In the genomic region with DNA sequence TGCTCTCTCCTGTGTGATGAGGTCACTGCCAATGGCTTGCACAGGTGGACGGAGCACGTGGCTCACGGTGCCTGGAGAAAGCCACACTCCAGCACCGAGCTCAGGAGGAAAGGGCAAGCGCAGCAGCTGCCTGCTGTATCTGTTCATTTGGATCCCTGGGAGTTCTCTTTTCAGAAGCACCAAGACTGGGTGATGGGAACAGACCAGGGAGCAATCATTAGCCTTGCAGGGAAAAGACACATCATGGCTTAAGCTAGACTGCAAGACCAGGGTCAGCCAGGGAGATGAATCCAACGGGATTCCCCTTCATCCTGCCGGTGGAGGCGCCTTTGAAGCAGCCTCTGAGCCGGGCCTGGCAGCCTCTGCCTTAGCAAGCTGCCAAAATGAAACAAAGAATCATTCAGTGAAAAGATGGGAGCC, we compare ENCODE assay signal across 8 mouse cellular contexts. TPM values are rescaled to one million over a fixed set of nuclear protein-coding genes. Genes with fewer than 3 reads are reported as not detected.
DNase-seq lines count a peak whose midpoint lies in the region; ATAC-seq and TF ChIP-seq lines count a peak whose summit lies in the region.

No protein-coding gene starts in this region.

- peak overlapping the region; percentile 64; the same call in 1 of the 2 replicates for H3K27ac ChIP-seq in limb, embryonic 10.5 days
- no peak overlapping the region for H3K27ac ChIP-seq in liver, postnatal 0 days (ENCODE audit: low read depth)

- peak; percentile 31 for DNase-seq in left cerebral cortex, adult 11 months (ENCODE audit: low spot score)
- no peak for DNase-seq in left cerebral cortex, postnatal 36 days (ENCODE audit: low spot score in 2 of 2)
- DNase-seq in cerebellum, postnatal 10 days = peak; percentile 88 to 90
- DNase-seq in frontal cortex, postnatal 14 days (ENCODE audit: low spot score in 2 of 2) = peak; percentile 51 to 55
- DNase-seq in limb, embryonic 10.5 days (ENCODE audit: low spot score) = no peak
- peak; percentile 50 for DNase-seq in right cerebral cortex, postnatal 25 days
- no peak for DNase-seq in liver, postnatal 0 days
- DNase-seq in spleen, postnatal 10 days (ENCODE audit: low spot score in 2 of 2) = no peak

- ATAC-seq in liver, postnatal 0 days = no peak

- no peak overlapping the region for H3K9ac ChIP-seq in liver, postnatal 0 days (replicated peaks)

- no peaks in the 10 kb centered on the region for H3K27me3 ChIP-seq in limb, embryonic 10.5 days (ENCODE audit: low read depth, poor library complexity, severe bottlenecking)
- no peaks in the 10 kb centered on the region for H3K27me3 ChIP-seq in liver, postnatal 0 days (ENCODE audit: insufficient read depth, low read length)

- no peaks in the 10 kb centered on the region for H3K36me3 ChIP-seq in limb, embryonic 10.5 days
- no peaks in the 10 kb centered on the region for H3K36me3 ChIP-seq in liver, postnatal 0 days (replicated peaks; ENCODE audit: insufficient read depth, low read length)

- no peak overlapping the region for H3K4me3 ChIP-seq in limb, embryonic 10.5 days
- no peak overlapping the region for H3K4me3 ChIP-seq in liver, postnatal 0 days (ENCODE audit: low read depth, low read length)

- WGBS in limb, embryonic 10.5 days = 49% methylated on average over 9 of the region's 9 CpGs
- 41% methylated on average over 9 of the region's 9 CpGs for WGBS in liver, postnatal 0 days (ENCODE audit: insufficient replicate concordance)

- no peak for TF ChIP-seq CTCF in liver, postnatal 0 days (IDR thresholded peaks at IDR 0.05; ENCODE audit: low read depth)

- no peak overlapping the region for H3K4me2 ChIP-seq in liver, postnatal 0 days (ENCODE audit: low read depth, low read length)

- TF ChIP-seq EP300 in liver, postnatal 0 days (IDR thresholded peaks at IDR 0.05; ENCODE audit: low read depth) = no peak

- no peaks in the 10 kb centered on the region for H3K9me3 ChIP-seq in limb, embryonic 10.5 days (replicated peaks)
- no peaks in the 10 kb centered on the region for H3K9me3 ChIP-seq in liver, postnatal 0 days (ENCODE audit: low read length)

- peaks cover 18% of the 10 kb centered on the region for H3K4me1 ChIP-seq in limb, embryonic 10.5 days
- H3K4me1 ChIP-seq in liver, postnatal 0 days (ENCODE audit: insufficient read depth) = no peaks in the 10 kb centered on the region

- intact Hi-C loops in left cerebral cortex, postnatal 36 days (cut with DNase I) = no loop called here

RNA-seq across cellular contexts. Expression of a gene that starts 7.3 kb away (rescaled TPM):
- total RNA-seq in left cerebral cortex, postnatal 36 days (2021) = 1 to 10 TPM in 1 of 2 experiments, under 1 TPM in 1; 0.82 to 1.3 TPM
- polyA plus RNA-seq in limb, embryonic 10.5 days (2016; fragmentation: Nextera tagmentation; extraction: Ambion mirVana) = 0.64 and 0.89 TPM in 2 replicates
- polyA plus RNA-seq in liver, postnatal 0 days (2015; fragmentation: Nextera tagmentation; extraction: Ambion mirVana) = not detected in 2 replicates

RNA-seq across cellular contexts. Expression of a gene that starts 23.5 kb away (rescaled TPM):
- total RNA-seq in left cerebral cortex, postnatal 36 days (2021) = under 1 TPM in 1 of 2 experiments, not detected in 1; 0.18 TPM
- polyA plus RNA-seq in limb, embryonic 10.5 days (2016; fragmentation: Nextera tagmentation; extraction: Ambion mirVana) = 0.11 and 0.16 TPM in 2 replicates
- polyA plus RNA-seq in liver, postnatal 0 days (2015; fragmentation: Nextera tagmentation; extraction: Ambion mirVana) = 0.12 TPM in 1 of 2 replicates, not detected in the other

Comparison
In these comparisons a context has a peak if more than half of its experiments do, and no peak if none do; other contexts are left out.
1. DNase-seq: peak in left cerebral cortex, adult 11 months (single experiment), cerebellum, postnatal 10 days (2 of 2), frontal cortex, postnatal 14 days (2 of 2) and right cerebral cortex, postnatal 25 days (single experiment); none in left cerebral cortex, postnatal 36 days (0 of 2), limb, embryonic 10.5 days (single experiment), liver, postnatal 0 days (single experiment) and spleen, postnatal 10 days (0 of 2).